Comparison of ENCODE assay signal across 8 mouse cellular contexts in the genomic region with DNA sequence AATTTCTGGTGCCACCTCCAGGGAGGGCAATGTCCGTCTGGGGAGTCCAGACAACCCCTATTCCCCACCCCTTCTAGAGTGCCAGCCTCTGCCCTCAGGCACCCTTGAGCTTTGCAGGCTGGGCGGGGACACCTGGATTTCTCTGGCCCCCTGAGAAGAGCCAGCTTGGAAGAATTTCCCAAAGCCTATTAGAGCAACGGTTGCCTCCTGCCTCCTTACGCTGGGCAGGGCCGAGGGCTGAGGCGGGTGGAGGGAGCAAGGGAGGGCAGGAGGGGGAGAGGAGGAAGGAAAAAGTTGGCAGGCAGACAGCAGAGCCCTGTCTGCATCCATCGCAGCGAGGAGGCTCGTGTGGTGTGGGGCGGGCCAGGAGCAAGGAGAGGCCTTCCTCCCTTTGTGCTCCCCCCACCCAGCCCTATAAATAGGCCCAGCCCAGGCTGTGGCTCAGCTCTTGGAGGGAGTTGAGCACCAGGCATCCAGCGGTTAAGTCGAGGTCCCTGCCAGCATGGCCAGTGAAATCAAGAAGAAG. TPM values are rescaled to one million over a fixed set of nuclear protein-coding genes. Genes with fewer than 3 reads are reported as not detected.
DNase-seq lines count a peak whose midpoint lies in the region; ATAC-seq lines count a peak whose summit lies in the region.

A gene (plus strand): TSS at position 444 of the 526 bp plus-strand sequence.

- peak within 1 kb of the TSS; percentile 53 for H3K4me2 ChIP-seq in heart, embryonic 13.5 days

- peak within 1 kb of the TSS; percentile 35 for H3K4me3 ChIP-seq in heart, embryonic 13.5 days

- peaks cover 35% of the 10 kb centered on the region for H3K27me3 ChIP-seq in heart, embryonic 13.5 days (replicated peaks)

- peaks cover 85% of the 10 kb centered on the region for H3K4me1 ChIP-seq in heart, embryonic 13.5 days

- peak; percentile 65 to 74 for DNase-seq in cerebellum, postnatal 10 days
- no peak for DNase-seq in cerebellum, adult 11 months
- peak; percentile 85 for DNase-seq in kidney, postnatal 10 days
- peak; percentile 89 for DNase-seq in lung, postnatal 36 days
- peak; percentile 85 to 89 for DNase-seq in spleen, postnatal 4 days (ENCODE audit: low spot score in 2 of 2)
- no peak for DNase-seq in right cerebral cortex, postnatal 25 days

- no peaks in the 10 kb centered on the region for H3K36me3 ChIP-seq in heart, embryonic 13.5 days

- peak within 1 kb of the TSS; percentile 63 for H3K27ac ChIP-seq in heart, embryonic 13.5 days (replicated peaks)

- peak within 1 kb of the TSS; percentile 60 for H3K9ac ChIP-seq in heart, embryonic 13.5 days

- 7% methylated on average over 12 of the region's 12 CpGs for WGBS in heart, embryonic 13.5 days

- ATAC-seq in erythroblast, adult 5-6 weeks (replicated peaks; ENCODE audit: low FRiP score, poor library complexity, severe bottlenecking) = peak; percentile 40
- peak; percentile 62; the same call in 1 of the 2 replicates for ATAC-seq in heart, embryonic 13.5 days (ENCODE audit: extremely low read depth, insufficient number of reproducible peaks, low FRiP score, low TSS enrichment)

- H3K9me3 ChIP-seq in heart, embryonic 13.5 days = no peaks in the 10 kb centered on the region

RNA-seq across cellular contexts. Expression of the gene that starts here (rescaled TPM):
- total RNA-seq in erythroblast, adult 5-6 weeks (2015; ENCODE audit: low replicate concordance) = 183 and 231 TPM in 2 replicates
- 447 and 529 TPM in 2 replicates for total RNA-seq in erythroblast, adult 5-6 weeks (2017; ENCODE audit: low replicate concordance)
- polyA plus RNA-seq in heart, embryonic 13.5 days (2015; fragmentation: Nextera tagmentation; extraction: Ambion mirVana) = 26.9 and 27.4 TPM in 2 replicates

Comparison
In these comparisons a context has a peak if more than half of its experiments do, and no peak if none do; other contexts are left out.
1. DNase-seq: peak in cerebellum, postnatal 10 days (2 of 2), kidney, postnatal 10 days (single experiment), lung, postnatal 36 days (single experiment) and spleen, postnatal 4 days (2 of 2); none in cerebellum, adult 11 months (single experiment) and right cerebral cortex, postnatal 25 days (single experiment).